Mouse (Mus musculus) testis, adult 2 months (tissue): ENCODE results near the gene Fry.
A peak's percentile ranks its signal among the peaks of the same experiment; 100 is the strongest.

ENCODE experiments used
- CTCF ChIP-seq: fragments of 200-500 bp; IDR thresholded peaks from 2 replicates; pipeline ENCODE4 v1.5.1; 2012; ENCODE audit warnings: low read depth, mild to moderate bottlenecking, inconsistent platforms, low read length, moderate library complexity; ENCODE audit not compliant: control insufficient read depth, insufficient read depth, insufficient replicate concordance
- POLR2A ChIP-seq: fragments of 200-500 bp; IDR thresholded peaks from 2 replicates; pipeline ENCODE4 v1.6.1; 2012; ENCODE audit warnings: low read depth, mild to moderate bottlenecking, inconsistent platforms, low read length, moderate library complexity; ENCODE audit not compliant: control insufficient read depth

- TF ChIP-seq CTCF, result no peak
- TF ChIP-seq POLR2A, result peak; percentile 9; the same call in 1 of the 2 replicates
Measured at GRCm38 (mm10) chr5:150118455-150119241, at the start of gene Fry.
